Mouse (Mus musculus): ENCODE data around the gene Cyth3.

Cyth3 gene

GRCm38 (mm10) chr5:143666015-143666414 is 43.8 kb downstream of the Cyth3 start:
- DNase-seq (ENCODE audit: low read depth, low spot score), result no peak

- no peak for DNase-seq (ENCODE audit: low read depth, low spot score)
Measured at GRCm38 (mm10) chr5:143668884-143669283, 46.6 kb downstream of the Cyth3 start.

GRCm38 (mm10) chr5:143669393-143669792 is 47.1 kb downstream of the Cyth3 start:
- no peak for DNase-seq (ENCODE audit: low read depth, low spot score)

GRCm38 (mm10) chr5:143669839-143670238 is 47.6 kb downstream of the Cyth3 start:
- DNase-seq (ENCODE audit: low read depth, low spot score), result no peak

- DNase-seq (ENCODE audit: low read depth, low spot score), result peak; percentile 86
Measured at GRCm38 (mm10) chr5:143670740-143671415, 48.6 kb downstream of the Cyth3 start.

GRCm38 (mm10) chr5:143674576-143674975 is 52.3 kb downstream of the Cyth3 start:
- DNase-seq (ENCODE audit: low read depth, low spot score), result no peak

GRCm38 (mm10) chr5:143676218-143676985 is 54.2 kb downstream of the Cyth3 start:
- no peak for DNase-seq (ENCODE audit: low read depth, low spot score)

GRCm38 (mm10) chr5:143677363-143677762 is 55.1 kb downstream of the Cyth3 start:
- no peak for DNase-seq (ENCODE audit: low read depth, low spot score)

- peak; percentile 54 for DNase-seq (ENCODE audit: low read depth, low spot score)
Measured at GRCm38 (mm10) chr5:143678634-143679271, 56.5 kb downstream of the Cyth3 start.

- DNase-seq (ENCODE audit: low read depth, low spot score), result no peak
Measured at GRCm38 (mm10) chr5:143679654-143680053, 57.4 kb downstream of the Cyth3 start.

- DNase-seq (ENCODE audit: low read depth, low spot score), result peak; percentile 49
Measured at GRCm38 (mm10) chr5:143683696-143684095, 61.4 kb downstream of the Cyth3 start.

GRCm38 (mm10) chr5:143684911-143685390 is 62.7 kb downstream of the Cyth3 start:
- no peak for DNase-seq (ENCODE audit: low read depth, low spot score)

- peak; percentile 73 for DNase-seq (ENCODE audit: low read depth, low spot score)
Measured at GRCm38 (mm10) chr5:143686456-143686855, 64.2 kb downstream of the Cyth3 start.

GRCm38 (mm10) chr5:143687589-143687988 is 65.3 kb downstream of the Cyth3 start:
- no peak for DNase-seq (ENCODE audit: low read depth, low spot score)

- DNase-seq (ENCODE audit: low read depth, low spot score), result peak; percentile 63
Measured at GRCm38 (mm10) chr5:143690392-143690791, 68.1 kb downstream of the Cyth3 start.

- peak; percentile 96 for DNase-seq (ENCODE audit: low read depth, low spot score)
Measured at GRCm38 (mm10) chr5:143690926-143691325, 68.7 kb downstream of the Cyth3 start.

GRCm38 (mm10) chr5:143696323-143696722 is 74.1 kb downstream of the Cyth3 start:
- DNase-seq (ENCODE audit: low read depth, low spot score), result peak; percentile 66

- no peak for DNase-seq (ENCODE audit: low read depth, low spot score)
Measured at GRCm38 (mm10) chr5:143698454-143698853, 76.2 kb downstream of the Cyth3 start.

GRCm38 (mm10) chr5:143700247-143700646 is 78.0 kb downstream of the Cyth3 start:
- DNase-seq (ENCODE audit: low read depth, low spot score), result no peak

- DNase-seq (ENCODE audit: low read depth, low spot score), result no peak
Measured at GRCm38 (mm10) chr5:143701074-143701473, 78.8 kb downstream of the Cyth3 start.

GRCm38 (mm10) chr5:143704875-143705658 is 82.8 kb downstream of the Cyth3 start:
- DNase-seq (ENCODE audit: low read depth, low spot score), result peak; percentile 61

GRCm38 (mm10) chr5:143705659-143705982 is 83.4 kb downstream of the Cyth3 start:
- DNase-seq (ENCODE audit: low read depth, low spot score), result no peak
